Mouse (Mus musculus) megakaryocyte, embryonic 14.5 days (primary cell): ENCODE data around the gene Nfkb1.

Experiments used
- FLI1 ChIP-seq: IDR thresholded peaks from 2 replicates; pipeline ENCODE4 v1.6.1; 2012; ENCODE audit warnings: low read length, inconsistent platforms, mixed read lengths
- GATA1 ChIP-seq: IDR thresholded peaks from 3 replicates; pipeline ENCODE4 v1.6.1; 2012; ENCODE audit warnings: mixed read lengths, low read length, inconsistent platforms, borderline replicate concordance

DNA sequence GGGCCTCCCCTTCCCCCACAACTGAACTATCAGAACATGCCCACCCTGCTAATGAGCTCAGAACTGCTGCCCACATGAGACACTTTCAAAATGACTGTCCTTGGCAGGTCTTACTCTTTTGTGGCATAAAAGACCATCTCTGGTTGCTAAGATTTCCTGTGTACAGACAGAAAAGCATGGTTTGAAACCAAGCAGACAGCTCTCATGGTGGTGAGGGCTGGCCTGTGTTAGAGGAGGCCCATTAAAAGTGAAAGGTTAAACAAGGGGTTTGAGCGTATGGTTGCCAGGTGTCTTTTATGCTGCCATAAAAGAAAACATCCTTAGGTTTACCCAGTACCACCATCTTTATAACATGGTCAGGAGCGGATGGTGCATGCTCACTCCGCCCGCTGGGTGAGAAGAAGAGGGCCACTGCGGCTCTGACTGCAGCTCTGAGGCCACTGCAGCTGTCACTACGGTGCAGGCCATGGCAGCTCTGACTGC, 25.5 kb downstream of the Nfkb1 start:
- TF ChIP-seq GATA1 (no peak), FLI1 (no peak)
